Mouse (Mus musculus): ENCODE data around the gene Sh3d19.

Gene Sh3d19

GRCm38 (mm10) chr3:86028658-86029375 lies 57.9 kb downstream of the Sh3d19 start:
- no peak for DNase-seq (ENCODE audit: low spot score in 2 of 2)

- DNase-seq (ENCODE audit: low spot score in 2 of 2), result no peak
These were observed 59.7 kb downstream of the Sh3d19 start for GRCm38 (mm10) chr3:86030566-86030965.

- DNase-seq (ENCODE audit: low spot score in 2 of 2), result no peak
These were observed 62.7 kb downstream of the Sh3d19 start for GRCm38 (mm10) chr3:86033455-86034090.

- DNase-seq (ENCODE audit: low spot score in 2 of 2), result no peak
These were observed 67.1 kb downstream of the Sh3d19 start for GRCm38 (mm10) chr3:86037926-86038484.

- no peak for DNase-seq (ENCODE audit: low spot score in 2 of 2)
These were observed 67.7 kb downstream of the Sh3d19 start for GRCm38 (mm10) chr3:86038648-86039047.

GRCm38 (mm10) chr3:86040286-86041201 lies 69.6 kb downstream of the Sh3d19 start:
- no peak for DNase-seq (ENCODE audit: low spot score in 2 of 2)

- peak in 1 of 2 experiments; percentile 14 for DNase-seq (ENCODE audit: low spot score in 2 of 2)
These were observed 76.9 kb downstream of the Sh3d19 start for GRCm38 (mm10) chr3:86047686-86048408.

- no peak for DNase-seq (ENCODE audit: low spot score in 2 of 2)
These were observed 78.1 kb downstream of the Sh3d19 start for GRCm38 (mm10) chr3:86049041-86049440.

- no peak for DNase-seq (ENCODE audit: low spot score in 2 of 2)
These were observed 85.8 kb downstream of the Sh3d19 start for GRCm38 (mm10) chr3:86056678-86057077.

GRCm38 (mm10) chr3:86057436-86058095 lies 86.7 kb downstream of the Sh3d19 start:
- no peak for DNase-seq (ENCODE audit: low spot score in 2 of 2)

GRCm38 (mm10) chr3:86069646-86070250 lies 98.8 kb downstream of the Sh3d19 start:
- no peak for DNase-seq (ENCODE audit: low spot score in 2 of 2)

GRCm38 (mm10) chr3:86070799-86071198 lies 99.9 kb downstream of the Sh3d19 start:
- no peak for DNase-seq (ENCODE audit: low spot score in 2 of 2)

- no peak for DNase-seq (ENCODE audit: low spot score in 2 of 2)
These were observed 101.2 kb downstream of the Sh3d19 start for GRCm38 (mm10) chr3:86072066-86072465.

- DNase-seq (ENCODE audit: low spot score in 2 of 2), result no peak
These were observed 102.0 kb downstream of the Sh3d19 start for GRCm38 (mm10) chr3:86072889-86073288.

GRCm38 (mm10) chr3:86075593-86075992 lies 104.7 kb downstream of the Sh3d19 start:
- DNase-seq (ENCODE audit: low spot score in 2 of 2), result no peak

GRCm38 (mm10) chr3:86076511-86077283 lies 105.8 kb downstream of the Sh3d19 start:
- DNase-seq (ENCODE audit: low spot score in 2 of 2), result no peak

- no peak for DNase-seq (ENCODE audit: low spot score in 2 of 2)
These were observed 112.1 kb downstream of the Sh3d19 start for GRCm38 (mm10) chr3:86083051-86083450.

- DNase-seq (ENCODE audit: low spot score in 2 of 2), result no peak
These were observed 114.1 kb downstream of the Sh3d19 start for GRCm38 (mm10) chr3:86085001-86085400.

GRCm38 (mm10) chr3:86087872-86088271 lies 117.0 kb downstream of the Sh3d19 start:
- DNase-seq (ENCODE audit: low spot score in 2 of 2), result no peak
